Mouse (Mus musculus) cerebellum, adult 8-10 months (tissue): ENCODE data around the gene Cys1.
"Not testable (repeated sequence)": the region's sequence is repeated elsewhere in the genome, so short reads cannot be mapped to it uniquely, and the experiment has no call there.

Experiments
- DNase-seq: peaks from one replicate; pipeline ENCODE4 v3.0.0; 2022

The Cys1 gene

DNA sequence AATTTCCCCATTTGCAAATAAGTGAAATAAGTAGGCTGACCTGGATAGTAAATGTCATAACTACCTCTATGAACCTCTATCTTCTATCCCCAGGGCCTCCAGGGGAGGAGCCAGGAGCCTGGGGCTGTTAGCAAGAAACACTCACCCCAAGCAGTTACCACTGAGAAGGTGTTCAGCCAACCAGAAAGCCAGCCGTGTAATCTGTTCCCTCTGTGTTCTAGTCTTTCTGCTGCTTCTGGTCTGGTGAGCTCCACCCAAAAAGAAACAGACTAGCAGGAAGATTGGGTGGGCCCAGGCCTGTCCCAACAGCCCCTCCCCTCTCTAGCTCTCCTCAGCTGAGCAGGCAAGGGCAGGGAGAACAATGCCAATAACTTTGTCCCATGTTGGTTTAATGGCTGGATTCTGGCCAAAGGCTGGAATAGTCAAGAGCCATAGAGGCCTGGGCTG is 37.5 kb downstream of the Cys1 start:
- no peak for DNase-seq

DNA sequence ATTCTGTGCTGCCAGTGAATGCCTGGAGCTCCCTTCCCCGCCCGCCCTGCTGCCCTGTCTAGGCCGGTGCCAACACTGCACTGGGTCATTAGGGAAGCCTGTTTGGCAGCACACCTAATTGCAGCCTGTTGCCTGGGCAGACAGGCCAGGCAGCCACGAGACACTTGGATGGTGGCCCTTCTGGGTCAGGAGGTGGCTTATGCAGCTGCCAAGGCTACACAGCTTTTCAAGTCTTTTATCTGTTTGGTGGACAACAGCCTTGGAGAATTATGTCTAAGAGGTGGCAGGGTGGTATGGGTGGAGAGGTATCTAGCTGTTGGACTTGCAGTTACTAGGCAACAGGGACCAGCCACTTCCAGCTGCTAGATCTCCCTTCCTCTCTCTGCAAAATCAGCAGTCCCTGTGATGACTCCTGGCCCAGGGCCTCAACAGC is 39.2 kb downstream of the Cys1 start:
- DNase-seq, result peak; percentile 46

DNA sequence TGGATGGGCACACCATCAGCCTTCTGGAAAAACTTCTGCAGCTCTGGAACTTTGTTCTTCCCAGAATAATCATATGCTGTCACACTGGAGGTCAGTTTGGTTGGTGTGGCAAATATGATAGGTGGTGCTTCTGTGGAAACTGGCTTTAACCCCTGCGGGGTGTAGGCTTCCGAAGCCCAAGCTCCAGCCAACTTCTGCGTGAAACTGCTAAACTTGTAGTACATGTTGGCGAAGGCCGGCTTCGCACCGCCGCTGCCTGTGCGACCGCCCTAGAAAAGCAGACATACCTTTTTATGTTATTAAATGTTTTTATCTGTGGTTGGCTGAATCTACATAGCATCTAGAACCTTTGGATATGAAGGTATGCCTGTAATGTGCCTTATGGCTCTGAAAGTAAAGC is 42.8 kb downstream of the Cys1 start:
- DNase-seq, result not testable (repeated sequence)

DNA sequence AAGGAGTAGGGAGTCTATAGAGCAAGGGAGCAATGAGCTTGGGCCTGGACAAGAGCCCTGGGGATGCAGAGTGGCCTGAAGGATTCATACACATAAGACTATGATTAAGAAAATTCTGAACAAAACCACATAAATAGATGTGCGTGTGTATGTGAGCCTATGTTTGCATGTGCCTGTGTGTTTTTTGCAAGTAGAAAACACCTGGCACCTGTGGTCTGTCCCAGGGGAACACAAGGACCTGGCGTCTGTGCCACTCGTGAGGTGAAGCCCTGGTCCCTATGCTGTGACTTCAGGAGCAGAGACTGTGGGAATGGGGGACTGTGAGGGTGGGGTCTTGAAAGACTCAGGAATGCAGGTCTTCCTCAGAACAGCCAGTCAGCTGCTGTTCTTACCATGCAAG is 47.0 kb downstream of the Cys1 start:
- no peak for DNase-seq

DNA sequence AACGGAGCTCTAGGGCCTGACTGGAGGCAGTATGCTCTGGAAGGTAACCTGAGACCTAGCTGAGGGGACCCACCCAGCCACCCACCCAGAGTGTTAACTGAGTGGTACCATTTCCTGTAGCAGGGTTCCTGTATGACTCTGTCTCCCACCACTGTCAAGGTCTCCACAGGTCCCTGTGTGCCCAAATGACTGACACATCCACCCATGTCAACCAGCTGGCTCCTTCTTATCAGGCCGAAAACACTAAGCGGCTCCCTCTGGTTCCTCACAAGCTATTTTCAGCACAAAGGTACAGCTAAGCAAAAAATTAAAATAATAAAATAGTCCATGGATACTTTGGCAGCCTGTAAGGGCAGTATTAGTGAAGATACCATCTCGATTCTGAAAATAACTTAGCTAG is 47.4 kb downstream of the Cys1 start:
- no peak for DNase-seq

DNA sequence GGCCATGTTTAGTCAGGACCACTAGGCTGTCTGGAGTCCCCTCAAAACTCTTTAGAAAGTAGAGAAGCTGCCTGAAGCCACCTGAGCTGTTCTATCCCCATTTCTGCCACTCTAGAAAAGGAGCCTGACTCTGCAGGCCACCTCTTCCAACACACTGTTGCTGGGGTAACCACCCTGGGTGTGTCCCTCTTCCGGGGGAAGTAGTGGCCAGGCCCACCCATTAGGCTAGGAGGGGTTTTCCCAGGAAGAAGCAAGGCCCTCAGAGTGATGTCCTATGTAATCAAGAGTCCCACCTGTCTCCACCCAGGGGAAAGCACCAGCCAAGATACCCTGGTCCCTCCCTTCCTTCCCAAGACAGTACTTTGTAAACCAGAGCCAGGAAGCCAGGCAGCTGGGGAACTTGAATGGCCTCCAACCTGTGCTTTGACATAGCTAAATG is 47.8 kb downstream of the Cys1 start:
- DNase-seq, result no peak

DNA sequence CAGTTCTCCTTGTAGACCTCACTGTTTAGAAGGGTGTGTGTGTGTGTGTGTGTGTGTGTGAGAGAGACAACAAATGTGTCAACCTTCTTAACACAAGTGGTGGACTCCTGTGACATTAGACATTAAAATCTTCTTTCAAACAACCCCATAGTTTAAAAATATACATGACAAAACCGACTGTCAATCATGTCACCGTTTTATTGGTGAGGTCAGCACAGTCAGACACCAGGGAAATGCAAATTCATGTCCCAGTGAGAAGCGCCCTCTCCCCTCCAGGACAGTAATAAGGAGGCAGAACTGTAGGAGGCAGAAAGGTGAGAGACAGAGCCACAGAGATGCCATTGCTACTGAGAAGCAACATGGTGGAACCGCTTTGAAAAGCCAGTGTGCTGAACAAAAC is 49.2 kb downstream of the Cys1 start:
- no peak for DNase-seq

DNA sequence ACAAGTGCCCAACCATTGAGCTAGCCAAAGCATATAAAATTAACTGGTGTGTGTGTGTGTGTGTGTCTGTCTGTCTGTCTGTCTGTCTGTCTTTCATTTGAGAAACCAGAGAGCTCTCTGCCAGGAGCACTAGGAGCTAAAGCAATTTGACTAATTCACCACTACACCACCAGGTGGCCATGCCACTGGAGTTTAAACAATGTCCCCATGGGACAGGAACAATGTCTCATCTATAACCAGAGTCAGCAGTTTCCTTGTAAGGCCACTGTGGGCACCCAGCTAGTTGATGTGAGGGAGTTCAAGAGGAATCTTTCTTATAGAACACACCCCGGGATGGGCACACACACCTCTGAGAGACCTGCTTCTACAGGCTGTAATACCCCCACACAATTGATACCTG is 51.4 kb downstream of the Cys1 start:
- DNase-seq, result no peak

DNA sequence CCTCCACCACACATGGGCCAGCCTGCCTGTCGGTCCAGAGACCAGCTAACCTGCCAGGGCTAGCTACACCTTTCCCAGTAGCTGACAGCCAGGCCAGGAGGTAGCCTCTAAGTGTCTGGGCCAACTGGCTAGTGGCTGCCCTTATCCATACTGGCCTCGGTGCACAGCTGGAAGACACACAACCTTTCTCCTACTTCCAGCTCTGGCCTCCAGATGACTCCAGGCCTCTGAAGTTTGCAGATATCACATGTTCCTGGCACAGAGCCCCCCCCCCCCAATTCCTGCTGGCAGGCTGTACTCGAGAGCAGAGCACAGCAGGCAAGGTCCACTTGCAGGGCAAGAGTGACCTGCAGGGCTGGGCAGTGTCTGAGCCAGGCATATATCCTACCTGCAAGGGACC is 54.4 kb downstream of the Cys1 start:
- DNase-seq, result no peak

DNA sequence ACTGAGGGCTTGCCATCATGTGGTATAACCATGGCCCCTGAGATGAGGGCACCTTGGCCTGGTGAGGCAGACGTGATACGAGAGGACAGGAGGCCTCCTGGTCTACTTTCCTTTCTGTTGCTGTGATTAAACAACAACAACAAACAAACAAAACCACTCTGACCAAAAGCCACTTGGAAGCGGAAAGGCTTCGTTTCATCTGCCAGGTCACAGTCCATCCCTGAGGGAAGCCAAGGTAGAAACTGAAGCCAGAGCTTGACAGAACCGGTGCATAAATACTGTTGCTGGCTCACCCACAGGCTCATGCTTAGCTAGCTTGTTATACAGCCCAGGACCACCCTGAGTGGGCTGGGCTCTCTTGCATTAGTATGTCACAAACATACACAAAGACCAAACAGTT is 55.2 kb downstream of the Cys1 start:
- no peak for DNase-seq

DNA sequence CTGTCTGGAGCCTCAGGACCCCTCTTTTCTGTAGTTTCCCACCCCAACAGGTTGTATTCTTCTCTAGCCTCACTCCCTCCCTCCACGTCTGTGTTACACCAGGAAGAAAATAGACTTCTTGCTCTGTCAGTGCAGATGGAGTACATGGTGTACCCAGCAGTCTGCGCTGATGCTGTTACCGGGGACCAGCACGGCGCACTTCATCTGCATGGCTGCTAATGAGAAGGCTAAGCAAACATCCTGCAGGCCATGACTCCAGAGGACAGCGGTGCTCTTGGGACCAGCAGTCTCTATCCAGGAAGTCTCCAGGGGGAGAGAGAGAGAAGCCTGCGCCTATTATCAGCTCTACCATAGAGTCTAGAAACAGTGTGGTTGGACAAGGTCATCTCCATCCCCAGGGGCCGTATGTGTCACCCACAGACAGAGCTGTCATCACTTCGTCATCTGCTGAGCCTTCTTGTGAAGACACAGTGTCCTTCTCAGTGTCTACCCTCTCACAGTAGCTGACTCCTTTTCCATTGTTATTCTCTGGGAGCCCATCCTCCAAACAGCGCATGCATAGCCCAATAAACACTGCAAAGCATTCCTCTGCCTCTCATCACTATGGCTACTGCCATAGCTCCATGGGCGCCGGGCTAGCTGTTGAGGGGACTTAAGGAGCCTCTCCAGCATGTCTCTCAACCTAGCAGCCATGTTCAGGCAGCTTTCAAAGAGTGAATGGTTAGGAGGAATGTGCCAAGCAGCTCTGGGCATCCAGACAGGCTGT is 57.9 kb downstream of the Cys1 start:
- no peak for DNase-seq

DNA sequence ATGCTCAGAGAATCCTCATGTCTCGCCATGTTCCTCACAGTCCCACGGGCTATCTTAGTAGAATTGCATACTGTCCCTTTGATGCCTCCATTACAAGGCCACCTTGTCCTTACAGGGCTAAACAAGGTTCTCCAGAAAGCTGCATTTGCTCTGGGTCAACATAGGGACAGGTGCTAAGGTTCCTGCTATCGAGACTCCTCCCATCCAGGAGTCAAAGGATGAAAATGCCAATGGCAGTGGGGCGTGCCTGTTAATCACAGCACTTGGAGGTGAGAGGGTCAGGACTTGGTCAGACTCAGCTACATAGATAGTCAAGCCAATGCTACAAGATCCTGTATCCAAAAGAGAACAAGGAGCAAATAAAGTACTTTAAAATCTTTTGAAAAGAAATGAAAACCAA is 62.2 kb downstream of the Cys1 start:
- DNase-seq, result no peak
